In the genomic region with DNA sequence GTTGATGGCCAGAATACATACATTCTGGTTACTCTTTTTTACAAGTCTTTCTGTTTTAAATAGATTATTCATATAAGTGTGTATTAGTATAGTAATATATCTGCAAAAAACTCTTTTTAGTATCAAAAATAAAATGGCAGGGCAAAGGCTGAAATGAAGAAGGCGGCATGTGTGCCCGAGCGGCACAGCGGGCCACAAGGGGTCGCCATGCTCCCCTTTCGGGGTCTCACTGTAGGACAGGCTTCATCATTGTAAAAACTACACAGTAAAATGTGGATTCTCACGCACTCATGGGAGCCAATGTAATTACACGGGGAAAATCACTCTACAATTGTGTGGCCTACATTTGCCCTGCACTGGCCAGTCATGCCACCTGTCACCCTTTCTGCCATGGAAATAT, we compare ENCODE assay signal across 22 mouse cellular contexts.
DNase-seq lines count a peak whose midpoint lies in the region; ATAC-seq and TF ChIP-seq lines count a peak whose summit lies in the region.
"Had no signal": no experiment of that assay in that cellular context is flagged by ENCODE, and none has a peak within 500 bp of the region (broad histone marks: within the 10 kb centered on the region; RNA-seq: fewer than 3 reads in every experiment).

No protein-coding gene starts in this region.

- no peak for DNase-seq in hindbrain, postnatal 0 days (ENCODE audit: low spot score)
- DNase-seq in lung, embryonic 14.5 days, result no peak
- DNase-seq in lung, postnatal 36 days, result no peak
- DNase-seq in 416B (ENCODE audit: low read depth), result peak; percentile 10
- DNase-seq in spleen, adult 18-20 months, result no peak
- DNase-seq in urinary bladder, postnatal 4 days (ENCODE audit: low spot score in 2 of 2), result no peak
- DNase-seq: adrenal gland, postnatal 36 days; cerebellum, adult 11-12 months; cerebellum, postnatal 10 days; kidney, adult 11 months; lung, adult 2 months; right cerebral cortex, postnatal 14 days; thymus, postnatal 25 days had no signal

- no peak for ATAC-seq in hindbrain, postnatal 0 days
- ATAC-seq in hindbrain, embryonic 12.5 days (ENCODE audit: low FRiP score), result no peak
- no peak for ATAC-seq in lung, embryonic 14.5 days (ENCODE audit: insufficient read depth)
- ATAC-seq: hindbrain, embryonic 16.5 days had no signal

- peak; percentile 31; the same call in 1 of the 2 replicates for TF ChIP-seq CTCF in hindbrain, postnatal 0 days (IDR thresholded peaks at IDR 0.05; ENCODE audit: low read depth)
- peak; percentile 27; the same call in 1 of the 2 replicates for TF ChIP-seq CTCF in lung, embryonic 14.5 days (IDR thresholded peaks at IDR 0.05; ENCODE audit: low read depth)
- peak; percentile 33 for TF ChIP-seq CTCF in E14TG2a.4 (conservative IDR thresholded peaks at IDR 0.05; ENCODE audit: low read length)

- H3K9me3 ChIP-seq in hindbrain, postnatal 0 days (ENCODE audit: low read length), result no peaks in the 10 kb centered on the region
- H3K9me3 ChIP-seq in hindbrain, embryonic 12.5 days (replicated peaks), result no peaks in the 10 kb centered on the region
- no peaks in the 10 kb centered on the region for H3K9me3 ChIP-seq in lung, embryonic 14.5 days (ENCODE audit: low read depth, low read length)
- no peaks in the 10 kb centered on the region for H3K9me3 ChIP-seq in E14TG2a.4 (ENCODE audit: low read length)
- H3K9me3 ChIP-seq: embryonic facial prominence, embryonic 12.5 days; forebrain, embryonic 12.5 days; heart, embryonic 10.5 days; kidney, embryonic 15.5 days; limb, embryonic 10.5 days had no signal

- 0 out of 2 replicates have a peak, but pooled peaks cover 5% of the 10 kb centered on the region for H3K27me3 ChIP-seq in hindbrain, postnatal 0 days (ENCODE audit: insufficient read depth, low read length)
- no peaks in the 10 kb centered on the region for H3K27me3 ChIP-seq in hindbrain, embryonic 12.5 days
- no peaks in the 10 kb centered on the region for H3K27me3 ChIP-seq in lung, embryonic 14.5 days (ENCODE audit: insufficient read depth, low read length)
- H3K27me3 ChIP-seq in E14TG2a.4 (ENCODE audit: insufficient read depth, low read length), result no peaks in the 10 kb centered on the region
- H3K27me3 ChIP-seq: embryonic facial prominence, embryonic 12.5 days; forebrain, embryonic 12.5 days; kidney, embryonic 15.5 days had no signal

- H3K27ac ChIP-seq in hindbrain, postnatal 0 days, result no peak overlapping the region
- H3K27ac ChIP-seq in hindbrain, embryonic 12.5 days, result no peak overlapping the region
- no peak overlapping the region for H3K27ac ChIP-seq in lung, embryonic 14.5 days (ENCODE audit: low read depth)
- H3K27ac ChIP-seq: embryonic facial prominence, embryonic 12.5 days; forebrain, embryonic 12.5 days; heart, embryonic 10.5 days; kidney, embryonic 15.5 days; limb, embryonic 10.5 days; macrophage had no signal

- no peaks in the 10 kb centered on the region for H3K4me1 ChIP-seq in hindbrain, postnatal 0 days (ENCODE audit: insufficient read depth, low read length)
- peaks cover 6% of the 10 kb centered on the region for H3K4me1 ChIP-seq in hindbrain, embryonic 12.5 days
- H3K4me1 ChIP-seq in lung, embryonic 14.5 days (ENCODE audit: insufficient read depth), result no peaks in the 10 kb centered on the region
- H3K4me1 ChIP-seq in E14TG2a.4 (replicated peaks; ENCODE audit: low read depth, low read length), result no peaks in the 10 kb centered on the region
- H3K4me1 ChIP-seq: kidney, embryonic 15.5 days had no signal

- H3K4me3 ChIP-seq in hindbrain, postnatal 0 days (ENCODE audit: low read length), result no peak overlapping the region
- H3K4me3 ChIP-seq in hindbrain, embryonic 12.5 days, result no peak overlapping the region
- H3K4me3 ChIP-seq in lung, embryonic 14.5 days (ENCODE audit: low read depth, low read length), result no peak overlapping the region
- H3K4me3 ChIP-seq in E14TG2a.4 (replicated peaks; ENCODE audit: low read length), result no peak overlapping the region
- H3K4me3 ChIP-seq: embryonic facial prominence, embryonic 12.5 days; forebrain, embryonic 12.5 days; heart, embryonic 10.5 days; kidney, embryonic 15.5 days; limb, embryonic 10.5 days had no signal

- no peak overlapping the region for H3K4me2 ChIP-seq in hindbrain, postnatal 0 days (ENCODE audit: low read depth, low read length)
- no peak overlapping the region for H3K4me2 ChIP-seq in hindbrain, embryonic 12.5 days (replicated peaks)
- no peak overlapping the region for H3K4me2 ChIP-seq in lung, embryonic 14.5 days
- H3K4me2 ChIP-seq: embryonic facial prominence, embryonic 12.5 days; forebrain, embryonic 12.5 days; kidney, embryonic 15.5 days had no signal

- WGBS in hindbrain, postnatal 0 days, result 70% methylated on average over 8 of the region's 8 CpGs
- 75% methylated on average over 8 of the region's 8 CpGs for WGBS in hindbrain, embryonic 12.5 days
- WGBS in lung, embryonic 14.5 days, result 79% methylated on average over 8 of the region's 8 CpGs

- H3K9ac ChIP-seq in hindbrain, postnatal 0 days (replicated peaks; ENCODE audit: low read length), result no peak overlapping the region
- H3K9ac ChIP-seq in hindbrain, embryonic 12.5 days, result no peak overlapping the region
- no peak overlapping the region for H3K9ac ChIP-seq in lung, embryonic 14.5 days
- H3K9ac ChIP-seq: embryonic facial prominence, embryonic 12.5 days; forebrain, embryonic 12.5 days; kidney, embryonic 15.5 days had no signal

- no peaks in the 10 kb centered on the region for H3K36me3 ChIP-seq in hindbrain, postnatal 0 days (ENCODE audit: insufficient read depth, low read length)
- H3K36me3 ChIP-seq in hindbrain, embryonic 12.5 days, result no peaks in the 10 kb centered on the region
- H3K36me3 ChIP-seq in lung, embryonic 14.5 days (ENCODE audit: insufficient read depth), result peaks cover 10% of the 10 kb centered on the region; the same call in 1 of the 2 replicates
- no peaks in the 10 kb centered on the region for H3K36me3 ChIP-seq in E14TG2a.4 (ENCODE audit: insufficient read depth, low read length)
- H3K36me3 ChIP-seq: forebrain, embryonic 12.5 days; heart, embryonic 10.5 days had no signal
